7 mouse cellular contexts compared by ENCODE assay signal in the genomic region with DNA sequence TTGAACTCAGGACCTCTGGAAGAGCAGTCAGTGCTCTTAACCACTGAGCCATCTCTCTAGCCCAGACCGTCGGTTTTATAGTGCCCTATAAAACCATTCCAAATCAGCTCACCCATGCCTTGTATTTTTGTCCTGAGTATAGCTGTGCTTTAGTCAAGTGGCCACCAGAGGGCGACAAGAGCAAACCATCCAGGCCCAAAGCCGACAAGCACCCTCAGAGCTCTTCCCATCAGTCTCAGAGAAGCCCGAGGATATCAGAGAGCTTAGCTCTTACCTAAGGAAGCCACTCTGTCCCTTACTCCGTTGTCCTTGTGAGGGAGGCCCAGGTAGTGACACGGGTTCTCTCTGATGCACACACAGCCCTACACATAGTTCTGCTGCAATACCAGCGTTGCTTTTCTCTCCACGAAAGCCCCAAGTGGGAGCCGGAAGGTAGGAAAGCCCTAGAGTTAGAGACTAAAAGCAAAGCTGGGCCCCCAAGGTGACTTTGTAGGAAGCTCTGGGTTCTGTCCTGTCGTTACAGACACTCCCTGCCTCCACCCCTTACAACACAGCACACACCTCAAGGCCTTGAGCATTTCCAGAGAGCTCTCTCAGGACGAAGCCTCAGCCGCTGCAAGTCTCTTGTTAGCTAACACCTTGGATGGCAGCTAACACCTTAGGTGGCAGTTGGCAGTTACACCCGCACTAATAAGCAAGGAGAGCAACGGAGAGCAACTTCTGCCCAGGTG. TPM values are rescaled to one million over a fixed set of nuclear protein-coding genes. Genes with fewer than 3 reads are reported as not detected.
DNase-seq lines count a peak whose midpoint lies in the region; ATAC-seq and TF ChIP-seq lines count a peak whose summit lies in the region.

No protein-coding gene starts in this region.

- CTCF ChIA-PET in Patski (lab: Charles Lee) = interaction anchor here (0.6 to 2.1 kb wide), 12 partner anchors 10 to 129 kb away, joined by 3 to 15 read pairs (median 4); no protein-coding TSS in a partner anchor

- in situ Hi-C loops in Patski (cut with MboI; ENCODE audit: low pct_unique_long_range_greater_than_20kb) = no loop called here

- WGBS in forebrain, embryonic 14.5 days = 23% methylated on average over 15 of the region's 15 CpGs
- 17% methylated on average over 15 of the region's 15 CpGs for WGBS in lung, embryonic 16.5 days

- TF ChIP-seq CTCF in Patski (IDR thresholded peaks at IDR 0.05) = no peak
- peak; percentile 88 for TF ChIP-seq CTCF in layer of hippocampus, adult 2 months (conservative IDR thresholded peaks at IDR 0.05)

- H3K4me3 ChIP-seq in forebrain, embryonic 14.5 days (ENCODE audit: low read depth, low read length) = no peak overlapping the region
- no peak overlapping the region for H3K4me3 ChIP-seq in layer of hippocampus, adult 2 months
- H3K4me3 ChIP-seq in lung, embryonic 16.5 days (ENCODE audit: low read length) = no peak overlapping the region

- H3K9ac ChIP-seq in forebrain, embryonic 14.5 days (ENCODE audit: low read length) = no peak overlapping the region
- no peak overlapping the region for H3K9ac ChIP-seq in lung, embryonic 16.5 days (ENCODE audit: low read length)

- POLR2A ChIA-PET in Patski (lab: Charles Lee) = interaction anchor here (0.6 kb wide), 2 partner anchors 32 to 103 kb away, joined by 3 to 4 read pairs; no protein-coding TSS in a partner anchor

- H3K9me3 ChIP-seq in forebrain, embryonic 14.5 days (replicated peaks; ENCODE audit: control insufficient read depth, low read length) = no peaks in the 10 kb centered on the region
- H3K9me3 ChIP-seq in lung, embryonic 16.5 days (ENCODE audit: control insufficient read depth, low read length) = no peaks in the 10 kb centered on the region

- no peak overlapping the region for H3K4me2 ChIP-seq in forebrain, embryonic 14.5 days (ENCODE audit: low read length)
- no peak overlapping the region for H3K4me2 ChIP-seq in lung, embryonic 16.5 days (ENCODE audit: low read depth, low read length)

- no peaks in the 10 kb centered on the region for H3K4me1 ChIP-seq in forebrain, embryonic 14.5 days (ENCODE audit: control insufficient read depth, insufficient read depth, low read length)
- H3K4me1 ChIP-seq in lung, embryonic 16.5 days (replicated peaks; ENCODE audit: control insufficient read depth, insufficient read depth, low read length) = peaks cover 4% of the 10 kb centered on the region; the same call in 1 of the 2 replicates

- H3K27ac ChIP-seq in forebrain, embryonic 14.5 days (ENCODE audit: low read depth, low read length) = no peak overlapping the region
- no peak overlapping the region for H3K27ac ChIP-seq in layer of hippocampus, adult 2 months
- H3K27ac ChIP-seq in lung, embryonic 16.5 days (ENCODE audit: low read length) = no peak overlapping the region

- DNase-seq in Patski (ENCODE audit: low read depth, low spot score) = no peak
- DNase-seq in c-Kit-positive CD71-positive TER-119-positive erythroid progenitor cells, embryonic 14.5 days (ENCODE audit: low spot score) = peak; percentile 68
- peak; percentile 89 for DNase-seq in forebrain, embryonic 14.5 days (ENCODE audit: low spot score)
- peak; percentile 67 to 78 for DNase-seq in layer of hippocampus, adult 2 months (ENCODE audit: low spot score in 2 of 2)
- peak; percentile 88 for DNase-seq in retina, postnatal 1 day

- ATAC-seq in Patski = peak; percentile 55
- ATAC-seq in forebrain, embryonic 14.5 days = peak; percentile 62
- ATAC-seq in hematopoietic stem cell, adult 5-6 weeks (replicated peaks in 1 of 2; ENCODE audit: insufficient read depth in 1 of 2, low FRiP score in 2 of 2, low TSS enrichment in 1 of 2, low read depth in 1 of 2, poor library complexity in 2 of 2, severe bottlenecking in 2 of 2) = peak; percentile 67 to 84
- ATAC-seq in lung, embryonic 16.5 days (ENCODE audit: low read depth) = peak; percentile 71

- no peaks in the 10 kb centered on the region for H3K27me3 ChIP-seq in Patski
- H3K27me3 ChIP-seq in forebrain, embryonic 14.5 days (replicated peaks; ENCODE audit: control insufficient read depth, insufficient read depth, low read length) = peaks cover 7% of the 10 kb centered on the region; the same call in 1 of the 2 replicates
- peaks cover 7% of the 10 kb centered on the region; the same call in 1 of the 2 replicates for H3K27me3 ChIP-seq in lung, embryonic 16.5 days (ENCODE audit: control insufficient read depth, insufficient read depth, low read depth, low read length)

- H3K36me3 ChIP-seq in forebrain, embryonic 14.5 days (ENCODE audit: control insufficient read depth, insufficient read depth, low read length) = no peaks in the 10 kb centered on the region
- H3K36me3 ChIP-seq in lung, embryonic 16.5 days (ENCODE audit: control insufficient read depth, insufficient read depth, low read length) = no peaks in the 10 kb centered on the region

RNA-seq across cellular contexts. Expression of a gene that starts 5.0 kb away (rescaled TPM):
- polyA plus RNA-seq in Patski (2021) = not detected
- 2.4 and 2.8 TPM in 2 replicates for polyA plus RNA-seq in forebrain, embryonic 14.5 days (2014; fragmentation: Nextera tagmentation; extraction: Ambion mirVana)
- not detected in 2 replicates for total RNA-seq in hematopoietic stem cell, adult 5-6 weeks (2017)
- 1 to 10 TPM; 1.2 to 1.4 TPM for total RNA-seq in layer of hippocampus, adult 2 months (2021)
- 0.79 and 0.80 TPM in 2 replicates for polyA plus RNA-seq in lung, embryonic 16.5 days (2015; fragmentation: Nextera tagmentation; extraction: Ambion mirVana)

RNA-seq across cellular contexts. Expression of a gene that starts 15.2 kb away (rescaled TPM):
- 8.5 TPM for polyA plus RNA-seq in Patski (2021)
- polyA plus RNA-seq in forebrain, embryonic 14.5 days (2014; fragmentation: Nextera tagmentation; extraction: Ambion mirVana) = 2.2 and 2.7 TPM in 2 replicates
- 0.19 and 0.79 TPM in 2 replicates for total RNA-seq in hematopoietic stem cell, adult 5-6 weeks (2017)
- total RNA-seq in layer of hippocampus, adult 2 months (2021) = 1 to 10 TPM; 4.5 to 6.3 TPM
- polyA plus RNA-seq in lung, embryonic 16.5 days (2015; fragmentation: Nextera tagmentation; extraction: Ambion mirVana) = 13.0 and 14.5 TPM in 2 replicates

RNA-seq across cellular contexts. Expression of a gene that starts 24.1 kb away (rescaled TPM):
- polyA plus RNA-seq in Patski (2021) = 103 TPM
- polyA plus RNA-seq in forebrain, embryonic 14.5 days (2014; fragmentation: Nextera tagmentation; extraction: Ambion mirVana) = 28.8 and 34.6 TPM in 2 replicates
- total RNA-seq in hematopoietic stem cell, adult 5-6 weeks (2017) = 7.2 and 8.0 TPM in 2 replicates
- 100 to 1,000 TPM; 113 to 122 TPM for total RNA-seq in layer of hippocampus, adult 2 months (2021)
- polyA plus RNA-seq in lung, embryonic 16.5 days (2015; fragmentation: Nextera tagmentation; extraction: Ambion mirVana) = 34.4 and 36.1 TPM in 2 replicates

RNA-seq across cellular contexts. Expression of a gene that starts 40.6 kb away (rescaled TPM):
- 57.5 TPM for polyA plus RNA-seq in Patski (2021)
- 0.28 and 1.1 TPM in 2 replicates for polyA plus RNA-seq in forebrain, embryonic 14.5 days (2014; fragmentation: Nextera tagmentation; extraction: Ambion mirVana)
- total RNA-seq in hematopoietic stem cell, adult 5-6 weeks (2017) = 15.1 and 39.1 TPM in 2 replicates
- total RNA-seq in layer of hippocampus, adult 2 months (2021) = under 1 TPM; 0.59 to 0.76 TPM
- 4.0 and 6.9 TPM in 2 replicates for polyA plus RNA-seq in lung, embryonic 16.5 days (2015; fragmentation: Nextera tagmentation; extraction: Ambion mirVana)
